Mouse (Mus musculus): ENCODE measurements around the gene Fbxo6. TPM values are rescaled to one million over a fixed set of nuclear protein-coding genes. Genes with fewer than 3 reads are reported as not detected.

The Fbxo6 gene
- polyA plus RNA-seq, 1 experiment from 2014 or later = 33.7 TPM

DNA sequence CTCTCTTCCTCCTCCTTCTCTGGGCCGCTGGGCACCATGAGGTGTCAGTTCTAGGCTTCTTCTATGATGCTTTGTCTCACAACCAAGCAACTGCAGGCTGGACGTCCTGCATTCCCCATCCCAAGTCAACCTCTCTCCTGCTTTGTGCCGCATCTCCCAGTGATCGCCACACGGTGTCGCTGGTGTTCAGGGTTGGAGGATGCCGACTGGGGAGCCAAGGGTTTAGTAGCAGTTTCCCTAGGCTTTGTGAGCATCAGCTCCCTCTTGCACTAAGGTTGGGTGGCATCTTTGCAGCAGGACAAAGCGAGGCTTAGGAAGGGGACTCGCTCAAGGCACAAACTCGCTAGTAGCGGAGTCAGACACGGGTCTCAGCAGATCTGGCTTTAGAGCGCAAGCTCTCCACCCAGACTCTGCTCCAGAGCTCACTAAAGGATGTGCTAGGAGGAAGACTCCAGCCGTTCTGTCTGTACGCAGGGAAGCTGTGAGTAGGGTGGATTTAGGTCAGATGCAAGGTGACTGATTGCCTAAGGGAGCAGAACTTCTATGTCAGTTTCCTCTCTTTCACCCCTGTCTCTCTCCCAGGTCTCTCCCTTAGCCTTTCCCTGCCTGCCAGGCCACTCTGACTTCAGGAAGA, 37.1 kb downstream of the Fbxo6 start:
- ATAC-seq (replicated peaks; ENCODE audit: low FRiP score, low read depth) = peak; percentile 52
- peak; percentile 94 for DNase-seq (ENCODE audit: low spot score)
- no peak overlapping the region for H3K9ac ChIP-seq (ENCODE audit: low read depth, low read length)
- no peak overlapping the region for H3K4me3 ChIP-seq (replicated peaks; ENCODE audit: low read depth, low read length)
- H3K4me2 ChIP-seq (ENCODE audit: low read length) = peak overlapping the region; percentile 15
- H3K36me3 ChIP-seq (ENCODE audit: insufficient read depth, low read length) = no peaks in the 10 kb centered on the region
- 3% methylated on average over 15 of the region's 15 CpGs for WGBS
- H3K27ac ChIP-seq = 0 out of 2 replicates have a peak overlapping the region, but pooled peaks have one; percentile 1
- no peaks in the 10 kb centered on the region; the same call in 1 of the 2 replicates for H3K4me1 ChIP-seq (replicated peaks; ENCODE audit: insufficient read depth, low read length)
- no peaks in the 10 kb centered on the region for H3K9me3 ChIP-seq (replicated peaks; ENCODE audit: low read length)
- TF ChIP-seq CTCF (IDR thresholded peaks at IDR 0.05; ENCODE audit: low read depth) = peak; percentile 99
- H3K27me3 ChIP-seq (ENCODE audit: insufficient read depth, low read length) = no peaks in the 10 kb centered on the region

DNA sequence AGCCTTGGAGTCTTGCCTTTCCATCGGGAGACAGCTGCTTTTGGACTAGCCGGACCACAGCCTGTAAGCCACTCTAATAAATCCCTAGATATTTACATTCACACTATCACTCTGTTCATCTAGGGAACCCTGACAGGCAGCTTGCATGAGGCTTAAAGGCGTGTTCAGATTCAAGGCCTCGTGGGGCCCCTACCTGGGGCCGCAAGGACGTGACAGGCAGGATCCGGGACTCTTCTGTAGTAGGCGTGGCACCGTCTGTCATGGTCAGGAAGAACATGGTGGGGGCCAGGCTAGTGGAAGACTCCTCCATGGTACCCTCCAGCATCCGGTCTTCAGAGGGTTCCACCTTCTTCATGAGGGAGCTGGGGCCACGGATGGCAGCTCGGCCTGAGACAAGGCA, 39.4 kb downstream of the Fbxo6 start:
- H3K9me3 ChIP-seq (replicated peaks; ENCODE audit: low read length) = no peaks in the 10 kb centered on the region
- H3K27ac ChIP-seq = no peak overlapping the region
- no peak overlapping the region for H3K4me2 ChIP-seq (ENCODE audit: low read length)
- no peak overlapping the region for H3K9ac ChIP-seq (ENCODE audit: low read depth, low read length)
- no peak for DNase-seq (ENCODE audit: low spot score)
- ATAC-seq (replicated peaks; ENCODE audit: low FRiP score, low read depth) = no peak
- H3K27me3 ChIP-seq (ENCODE audit: insufficient read depth, low read length) = no peaks in the 10 kb centered on the region
- no peak overlapping the region for H3K4me3 ChIP-seq (replicated peaks; ENCODE audit: low read depth, low read length)
- peaks cover 6% of the 10 kb centered on the region for H3K4me1 ChIP-seq (replicated peaks; ENCODE audit: insufficient read depth, low read length)
- WGBS = 81% methylated on average over 12 of the region's 12 CpGs
- H3K36me3 ChIP-seq (ENCODE audit: insufficient read depth, low read length) = no peaks in the 10 kb centered on the region
- no peak for TF ChIP-seq CTCF (IDR thresholded peaks at IDR 0.05; ENCODE audit: low read depth)

DNA sequence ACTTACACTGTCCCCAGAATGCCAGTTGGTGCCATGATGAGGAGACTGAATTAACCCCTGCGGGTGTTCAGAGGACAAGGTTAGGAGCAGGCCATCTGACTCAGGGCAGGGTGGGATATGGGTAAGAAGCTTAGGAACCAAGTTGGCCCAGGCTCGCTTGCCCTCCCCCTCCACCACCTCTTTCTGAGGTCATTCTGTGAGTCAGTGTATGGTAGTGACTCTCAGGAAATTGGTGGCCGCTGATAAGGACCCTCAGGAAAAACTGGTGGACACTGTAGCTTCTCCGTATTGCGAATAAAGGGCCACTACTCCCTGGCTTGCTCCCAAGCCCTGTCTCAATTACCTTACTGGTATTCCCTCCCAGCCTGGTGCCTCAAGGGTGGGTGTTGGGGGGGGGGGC, 42.7 kb downstream of the Fbxo6 start:
- Histone ChIP-seq H3K9me3 (replicated peaks; ENCODE audit: low read length) (no peaks in the 10 kb centered on the region), H3K4me3 (replicated peaks; ENCODE audit: low read depth, low read length) (no peak overlapping the region), H3K9ac (ENCODE audit: low read depth, low read length) (no peak overlapping the region), H3K27me3 (ENCODE audit: insufficient read depth, low read length) (no peaks in the 10 kb centered on the region), H3K4me2 (ENCODE audit: low read length) (no peak overlapping the region), H3K4me1 (replicated peaks; ENCODE audit: insufficient read depth, low read length) (peaks cover 9% of the 10 kb centered on the region), H3K27ac (no peak overlapping the region), H3K36me3 (ENCODE audit: insufficient read depth, low read length) (no peaks in the 10 kb centered on the region)
- 76% methylated on average over 5 of the region's 5 CpGs for WGBS
- DNase-seq (ENCODE audit: low spot score) (no peak), ATAC-seq (replicated peaks; ENCODE audit: low FRiP score, low read depth) (no peak)
- TF ChIP-seq CTCF (IDR thresholded peaks at IDR 0.05; ENCODE audit: low read depth) = no peak

DNA sequence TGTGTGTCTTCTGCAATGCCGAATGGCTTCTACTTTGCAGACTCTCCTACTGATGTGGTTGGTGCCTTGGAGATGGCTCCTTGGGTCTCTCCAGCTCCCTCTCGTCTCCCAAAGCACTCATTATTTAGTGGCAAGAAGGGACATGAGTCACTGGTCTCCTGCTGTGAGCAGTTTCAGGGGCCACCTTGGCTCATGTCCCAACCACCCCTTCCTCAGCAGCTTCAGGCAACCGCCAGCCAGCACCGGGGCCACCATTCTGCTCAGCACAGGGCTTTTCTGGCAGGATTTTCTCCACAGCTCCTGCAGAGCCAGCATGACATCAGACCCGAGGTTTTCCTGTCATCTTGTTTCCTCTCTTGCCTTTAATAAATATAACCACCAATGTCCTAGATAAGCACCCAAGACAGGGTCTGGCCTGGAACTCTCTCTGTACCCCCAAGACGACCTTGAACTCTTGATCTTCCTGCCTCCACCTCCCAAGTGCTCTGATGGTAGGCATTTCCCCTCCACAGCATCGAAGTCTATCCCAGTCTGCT, 43.3 kb downstream of the Fbxo6 start:
- Histone ChIP-seq H3K27ac (no peak overlapping the region), H3K4me1 (replicated peaks; ENCODE audit: insufficient read depth, low read length) (peaks cover 9% of the 10 kb centered on the region), H3K9ac (ENCODE audit: low read depth, low read length) (no peak overlapping the region), H3K4me2 (ENCODE audit: low read length) (no peak overlapping the region), H3K36me3 (ENCODE audit: insufficient read depth, low read length) (no peaks in the 10 kb centered on the region), H3K4me3 (replicated peaks; ENCODE audit: low read depth, low read length) (no peak overlapping the region), H3K9me3 (replicated peaks; ENCODE audit: low read length) (no peaks in the 10 kb centered on the region), H3K27me3 (ENCODE audit: insufficient read depth, low read length) (no peaks in the 10 kb centered on the region)
- no peak for ATAC-seq (replicated peaks; ENCODE audit: low FRiP score, low read depth)
- 35% methylated on average over 7 of the region's 7 CpGs for WGBS
- TF ChIP-seq CTCF (IDR thresholded peaks at IDR 0.05; ENCODE audit: low read depth) = no peak
- no peak for DNase-seq (ENCODE audit: low spot score)

DNA sequence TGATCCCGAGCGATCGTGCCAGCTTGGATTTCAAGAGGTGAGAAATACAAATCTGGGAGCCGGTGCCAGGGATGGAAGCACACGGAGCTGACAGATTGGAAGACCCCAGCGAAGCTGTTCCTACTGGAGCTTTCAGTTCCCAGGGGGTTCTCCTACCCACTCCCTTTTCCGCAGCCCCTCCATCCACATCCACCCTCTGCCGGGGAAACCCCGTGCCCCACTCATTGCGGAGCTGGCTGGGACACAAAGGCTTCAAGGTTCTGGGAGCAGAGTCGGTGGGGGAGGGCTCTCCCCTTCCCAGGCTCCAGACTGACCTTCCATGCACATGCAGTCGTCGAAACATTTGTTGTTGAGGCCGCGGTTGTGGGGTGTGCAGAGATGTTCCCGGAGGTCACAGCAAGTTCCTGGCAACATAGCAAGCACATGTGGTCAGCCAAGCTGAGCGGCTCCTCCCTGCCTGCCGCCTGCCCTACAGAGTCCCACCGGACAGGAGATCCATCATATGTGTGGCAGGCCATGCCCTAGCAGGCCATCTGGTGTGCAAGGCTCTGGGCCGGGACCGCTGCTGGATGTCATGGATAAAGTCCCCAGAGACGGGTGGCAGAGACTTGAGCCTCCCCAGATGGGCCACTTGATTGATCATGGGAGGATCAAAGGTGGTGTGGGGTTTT, 44.2 kb downstream of the Fbxo6 start:
- 7% methylated on average over 22 of the region's 22 CpGs for WGBS
- no peak overlapping the region for H3K27ac ChIP-seq
- no peak overlapping the region for H3K4me3 ChIP-seq (replicated peaks; ENCODE audit: low read depth, low read length)
- ATAC-seq (replicated peaks; ENCODE audit: low FRiP score, low read depth) (peak; percentile 89), DNase-seq (ENCODE audit: low spot score) (peak; percentile 80)
- peaks cover 9% of the 10 kb centered on the region for H3K4me1 ChIP-seq (replicated peaks; ENCODE audit: insufficient read depth, low read length)
- no peaks in the 10 kb centered on the region for H3K36me3 ChIP-seq (ENCODE audit: insufficient read depth, low read length)
- 0 out of 2 replicates have a peak overlapping the region, but pooled peaks have one; percentile 23 for H3K9ac ChIP-seq (ENCODE audit: low read depth, low read length)
- no peaks in the 10 kb centered on the region for H3K9me3 ChIP-seq (replicated peaks; ENCODE audit: low read length)
- H3K27me3 ChIP-seq (ENCODE audit: insufficient read depth, low read length) = no peaks in the 10 kb centered on the region
- peak overlapping the region; percentile 25; the same call in 1 of the 2 replicates for H3K4me2 ChIP-seq (ENCODE audit: low read length)
- no peak; the same call in 1 of the 2 replicates for TF ChIP-seq CTCF (IDR thresholded peaks at IDR 0.05; ENCODE audit: low read depth)

DNA sequence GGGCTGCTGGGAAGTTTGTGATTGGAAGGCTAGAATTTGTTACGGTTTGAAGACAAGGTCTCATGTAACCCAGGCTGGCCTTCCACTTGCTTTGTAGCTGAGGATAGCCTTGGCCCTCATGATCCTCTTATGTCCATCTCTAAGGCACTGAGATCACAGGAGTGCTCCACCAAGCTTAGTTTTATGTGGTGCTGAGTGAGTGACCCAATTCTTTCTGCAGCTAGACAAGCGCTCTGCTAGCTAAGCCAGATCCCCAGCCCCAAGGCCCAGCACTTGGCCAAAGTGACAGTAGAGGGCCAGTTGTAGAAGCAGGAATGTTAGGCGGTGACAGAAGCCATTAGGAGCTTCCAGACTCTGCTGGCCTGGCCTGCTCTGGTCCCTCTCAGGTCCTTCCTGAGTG, 47.8 kb downstream of the Fbxo6 start:
- Histone ChIP-seq H3K27ac (no peak overlapping the region), H3K4me1 (replicated peaks; ENCODE audit: insufficient read depth, low read length) (peaks cover 9% of the 10 kb centered on the region), H3K27me3 (ENCODE audit: insufficient read depth, low read length) (no peaks in the 10 kb centered on the region), H3K4me3 (replicated peaks; ENCODE audit: low read depth, low read length) (no peak overlapping the region), H3K9ac (ENCODE audit: low read depth, low read length) (no peak overlapping the region), H3K4me2 (ENCODE audit: low read length) (no peak overlapping the region), H3K36me3 (ENCODE audit: insufficient read depth, low read length) (no peaks in the 10 kb centered on the region), H3K9me3 (replicated peaks; ENCODE audit: low read length) (no peaks in the 10 kb centered on the region)
- no peak for DNase-seq (ENCODE audit: low spot score)
- WGBS = 90% methylated on average over 3 of the region's 3 CpGs
- ATAC-seq (replicated peaks; ENCODE audit: low FRiP score, low read depth) = no peak
- no peak for TF ChIP-seq CTCF (IDR thresholded peaks at IDR 0.05; ENCODE audit: low read depth)

All from kidney, postnatal 0 days (tissue).